Mouse (Mus musculus) hindbrain, embryonic 11.5 days (tissue): Measurements from ENCODE around the gene Rhoh. TPM values are rescaled to one million over a fixed set of nuclear protein-coding genes. Genes with fewer than 3 reads are reported as not detected.

Experiments
- ATAC-seq: fragments of 200-750 bp; cut with Nextera tagmentation; 2 replicates; pipeline ENCODE4 v1.8.0; 2017; ENCODE audit warnings: mild to moderate bottlenecking, moderate TSS enrichment, moderate library complexity; ENCODE audit not compliant: low FRiP score
- DNase-seq: peaks from one replicate; pipeline ENCODE4 v3.0.0-alpha.2; 2015; ENCODE audit warnings: low spot score
- H3K27ac ChIP-seq: fragments of 300-500 bp; sonication (generic); 2 replicates; pipeline ENCODE4 v1.5.1; 2014; ENCODE audit warnings: mild to moderate bottlenecking, low read depth, low read length
- H3K27me3 ChIP-seq: fragments of 300-500 bp; sonication (generic); 2 replicates; pipeline ENCODE4 v1.6.1; 2014; ENCODE audit warnings: mild to moderate bottlenecking, low read length, moderate library complexity, mixed read lengths; ENCODE audit not compliant: control insufficient read depth, insufficient read depth
- H3K36me3 ChIP-seq: fragments of 300-500 bp; sonication (generic); 2 replicates; pipeline ENCODE4 v1.6.1; 2014; ENCODE audit warnings: mild to moderate bottlenecking, low read length, moderate library complexity, mixed read lengths; ENCODE audit not compliant: control insufficient read depth, insufficient read depth
- H3K4me1 ChIP-seq: fragments of 300-500 bp; sonication (generic); replicated peaks from 2 replicates; pipeline ENCODE4 v1.6.1; 2014; ENCODE audit warnings: low read length, mixed read lengths; ENCODE audit not compliant: control insufficient read depth, insufficient read depth
- H3K4me2 ChIP-seq: fragments of 300-500 bp; sonication (generic); replicated peaks from 2 replicates; pipeline ENCODE4 v1.6.1; 2014; ENCODE audit warnings: mild to moderate bottlenecking, low read depth, low read length
- H3K4me3 ChIP-seq: fragments of 300-500 bp; sonication (generic); 2 replicates; pipeline ENCODE4 v1.5.1; 2014; ENCODE audit warnings: low read depth, low read length
- H3K9ac ChIP-seq: fragments of 300-500 bp; sonication (generic); 2 replicates; pipeline ENCODE4 v1.6.1; 2014; ENCODE audit warnings: low read depth, low read length
- H3K9me3 ChIP-seq: fragments of 300-500 bp; sonication (generic); 2 replicates; pipeline ENCODE4 v1.6.1; 2016; ENCODE audit warnings: low read length; ENCODE audit not compliant: control insufficient read depth
- WGBS: fragments of 180-500 bp; shearing (Covaris S2); extraction: QIAGEN DNeasy Blood & Tissue Kit; methylation state at CpG from one replicate; pipeline ENCODE4 v1.1.7; 2014; 5-methylcytosine and 5-hydroxymethylcytosine counted together
- polyA plus RNA-seq: library from polyadenylated mRNA; unstranded; fragments of >200 nt; fragmentation: Nextera tagmentation; extraction: Ambion mirVana; gene quantifications from 2 replicates; pipeline ENCODE4 v1.2.1, GENCODE M21; 2014

Rhoh gene
- polyA plus RNA-seq, 1 experiment from 2014 or later = 0.09 TPM

DNA sequence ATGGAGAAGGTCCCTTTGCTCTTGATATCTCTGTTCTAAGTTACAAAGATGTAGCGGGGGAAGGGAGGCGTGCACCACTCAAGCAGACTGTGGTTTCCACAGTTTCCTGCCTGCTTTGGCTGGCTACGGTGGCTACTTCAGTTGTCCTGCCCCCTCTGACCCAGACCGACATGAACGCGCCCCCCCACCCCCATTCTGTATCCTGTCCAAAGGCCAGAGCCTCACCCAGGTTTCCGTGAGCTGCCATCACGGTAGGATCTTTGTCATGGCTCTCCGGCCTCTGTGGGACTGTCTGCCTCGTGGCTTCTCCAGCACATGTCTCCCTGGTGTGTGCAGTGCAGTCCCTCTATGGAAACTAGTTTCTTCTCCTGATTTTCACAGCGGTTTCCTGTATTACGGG is 58.3 kb downstream of the Rhoh start:
- Histone ChIP-seq H3K4me2 (no peak overlapping the region), H3K27me3 (no peaks in the 10 kb centered on the region), H3K4me1 (no peaks in the 10 kb centered on the region), H3K4me3 (no peak overlapping the region), H3K9ac (no peak overlapping the region), H3K27ac (no peak overlapping the region), H3K9me3 (no peaks in the 10 kb centered on the region), H3K36me3 (no peaks in the 10 kb centered on the region)
- 92% methylated on average over 12 of the region's 12 CpGs for WGBS
- ATAC-seq (no peak), DNase-seq (no peak)

DNA sequence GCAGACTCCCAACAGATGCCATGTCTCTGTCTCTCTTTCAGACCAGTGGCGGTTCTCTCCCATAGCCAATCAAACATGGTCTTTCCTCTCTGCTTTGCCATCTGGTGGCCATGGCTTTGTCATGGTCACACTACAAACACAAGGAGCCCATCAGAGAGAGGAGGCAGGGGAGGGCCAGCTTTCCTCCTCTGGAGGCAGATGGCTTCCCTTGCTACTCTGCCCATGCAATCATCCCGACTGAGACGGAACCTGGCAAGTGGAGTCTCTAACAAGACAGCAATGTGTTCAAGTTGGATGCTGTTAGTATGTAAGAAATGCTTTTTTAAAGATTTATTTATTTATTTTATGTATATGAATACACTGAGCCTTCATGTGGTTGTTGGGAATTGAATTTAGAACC is 58.9 kb downstream of the Rhoh start:
- H3K4me2 ChIP-seq = no peak overlapping the region
- 93% methylated on average over 3 of the region's 3 CpGs for WGBS
- H3K4me1 ChIP-seq = no peaks in the 10 kb centered on the region
- H3K9me3 ChIP-seq = no peaks in the 10 kb centered on the region
- no peak overlapping the region for H3K27ac ChIP-seq
- H3K27me3 ChIP-seq = no peaks in the 10 kb centered on the region
- no peaks in the 10 kb centered on the region for H3K36me3 ChIP-seq
- no peak overlapping the region for H3K4me3 ChIP-seq
- no peak overlapping the region for H3K9ac ChIP-seq
- ATAC-seq = no peak
- DNase-seq = no peak

DNA sequence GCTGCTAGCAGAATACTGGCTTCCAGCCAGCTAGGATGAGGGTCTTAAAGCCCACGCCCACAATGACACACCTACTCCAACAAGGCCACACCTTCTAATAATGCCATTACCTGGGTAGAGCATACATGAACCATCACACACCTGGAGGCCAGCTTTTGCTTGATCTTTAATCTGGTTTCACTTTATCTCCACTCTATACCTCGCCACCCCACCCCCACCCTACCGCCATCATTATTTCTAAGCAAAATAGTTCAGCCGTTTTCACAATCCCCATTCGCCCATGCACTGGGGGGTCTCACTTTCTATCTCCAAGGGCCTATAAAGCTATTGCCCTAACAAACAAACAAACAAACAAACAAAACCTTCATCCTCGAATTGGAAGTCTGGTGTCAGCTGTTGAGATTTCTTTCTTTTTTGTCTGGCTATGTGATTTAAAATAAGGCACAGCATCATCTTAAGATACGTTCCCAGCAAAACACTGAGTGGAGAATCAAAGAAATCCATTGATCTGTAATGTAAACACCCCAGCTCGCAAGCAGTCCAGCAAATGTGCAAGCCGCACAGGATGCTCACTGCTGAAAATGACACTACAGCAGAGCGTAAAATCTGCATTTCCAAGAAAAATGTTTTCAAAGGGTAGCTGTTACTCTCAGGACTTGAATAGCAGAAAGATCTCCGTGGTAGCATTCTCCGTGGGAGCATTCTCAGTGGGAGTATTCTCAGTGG is 59.9 kb downstream of the Rhoh start:
- Histone ChIP-seq H3K36me3 (no peaks in the 10 kb centered on the region), H3K27ac (no peak overlapping the region), H3K4me1 (no peaks in the 10 kb centered on the region), H3K4me3 (no peak overlapping the region), H3K27me3 (no peaks in the 10 kb centered on the region), H3K4me2 (no peak overlapping the region), H3K9me3 (no peaks in the 10 kb centered on the region), H3K9ac (no peak overlapping the region)
- ATAC-seq = no peak
- 87% methylated on average over 12 of the region's 12 CpGs for WGBS
- no peak for DNase-seq

DNA sequence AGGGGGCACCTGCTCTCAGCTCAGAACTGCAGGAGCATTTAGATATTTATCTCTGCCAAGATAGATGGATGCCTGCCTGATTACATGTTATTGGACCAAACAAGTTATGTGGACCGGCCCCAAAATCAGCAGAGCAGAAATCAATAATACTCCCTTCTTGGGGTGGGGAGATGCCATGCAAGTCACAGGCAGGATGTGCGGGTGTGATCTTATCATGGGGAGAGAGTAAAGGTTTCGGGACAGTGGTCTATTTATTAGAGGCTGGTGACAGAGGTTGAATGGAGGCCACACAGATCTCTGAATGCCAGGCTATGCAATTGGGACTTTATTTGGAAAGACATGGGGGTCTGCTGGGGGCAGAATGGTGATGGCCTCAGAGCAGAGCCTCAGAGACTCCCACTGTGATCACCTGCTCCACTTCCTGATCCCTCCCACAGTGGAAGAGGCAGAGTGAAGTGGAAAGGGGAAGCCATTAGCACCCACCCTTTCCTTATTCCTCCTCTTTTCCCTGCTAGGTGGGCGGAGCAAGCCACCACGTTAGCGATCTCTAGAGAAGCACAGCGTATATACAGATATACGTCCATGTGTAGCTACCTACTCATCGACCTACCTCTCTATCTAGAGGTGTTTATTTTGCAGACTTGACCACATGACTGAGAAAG is 60.6 kb downstream of the Rhoh start:
- no peaks in the 10 kb centered on the region for H3K36me3 ChIP-seq
- H3K9me3 ChIP-seq = no peaks in the 10 kb centered on the region
- DNase-seq = no peak
- ATAC-seq = no peak
- no peak overlapping the region for H3K9ac ChIP-seq
- H3K27ac ChIP-seq = no peak overlapping the region
- no peaks in the 10 kb centered on the region for H3K4me1 ChIP-seq
- no peak overlapping the region for H3K4me2 ChIP-seq
- 83% methylated on average over 9 of the region's 9 CpGs for WGBS
- no peak overlapping the region for H3K4me3 ChIP-seq
- H3K27me3 ChIP-seq = no peaks in the 10 kb centered on the region

DNA sequence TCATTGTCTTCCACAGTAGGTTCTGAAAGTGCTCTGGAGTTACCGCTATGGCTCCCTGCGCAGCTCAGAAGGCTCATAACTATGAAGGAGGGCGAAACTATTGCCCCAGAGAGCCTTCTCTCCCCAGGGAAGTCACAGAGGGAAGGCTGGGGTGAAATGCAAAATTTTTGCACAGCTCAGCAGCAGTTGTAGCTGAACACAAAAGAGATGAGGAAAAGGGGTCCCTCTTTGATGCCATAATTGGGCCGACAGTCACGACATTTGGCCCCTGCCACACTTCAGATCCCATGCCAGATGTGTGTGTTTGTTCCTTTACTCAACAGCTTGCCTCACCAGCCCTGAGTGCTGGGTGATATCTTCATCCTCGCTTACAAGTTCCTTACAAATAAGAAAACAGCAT is 65.7 kb downstream of the Rhoh start:
- 87% methylated on average over 6 of the region's 6 CpGs for WGBS
- ATAC-seq = no peak
- H3K4me1 ChIP-seq = no peaks in the 10 kb centered on the region
- no peak for DNase-seq
- H3K27me3 ChIP-seq = no peaks in the 10 kb centered on the region
- H3K9ac ChIP-seq = no peak overlapping the region
- H3K27ac ChIP-seq = no peak overlapping the region
- H3K9me3 ChIP-seq = no peaks in the 10 kb centered on the region
- H3K4me2 ChIP-seq = no peak overlapping the region
- H3K36me3 ChIP-seq = no peaks in the 10 kb centered on the region
- no peak overlapping the region for H3K4me3 ChIP-seq

DNA sequence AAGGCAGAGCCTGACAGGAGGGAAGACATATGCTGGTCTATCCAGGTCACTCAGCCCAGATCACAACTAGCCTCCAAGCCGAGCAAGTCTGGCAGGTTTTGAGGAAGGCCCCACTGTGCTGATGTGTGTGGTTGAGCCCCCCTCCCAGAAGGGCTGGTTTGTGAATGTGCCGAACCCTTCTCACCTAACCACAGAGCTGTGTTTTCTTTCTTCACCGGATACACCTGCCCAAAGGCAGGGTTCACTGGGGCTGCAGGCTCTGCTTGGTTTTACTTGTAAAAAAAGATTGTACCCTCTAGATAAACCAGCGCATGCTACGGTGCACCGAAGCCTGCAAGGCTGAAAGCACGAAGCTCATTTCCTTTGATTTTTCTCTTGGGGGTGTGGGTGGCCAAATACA is 68.1 kb downstream of the Rhoh start:
- ATAC-seq (no peak), DNase-seq (no peak)
- no peaks in the 10 kb centered on the region for H3K36me3 ChIP-seq
- H3K27me3 ChIP-seq = no peaks in the 10 kb centered on the region
- H3K9me3 ChIP-seq = no peaks in the 10 kb centered on the region
- no peak overlapping the region for H3K4me3 ChIP-seq
- no peaks in the 10 kb centered on the region for H3K4me1 ChIP-seq
- WGBS = 80% methylated on average over 7 of the region's 7 CpGs
- no peak overlapping the region for H3K27ac ChIP-seq
- H3K9ac ChIP-seq = no peak overlapping the region
- no peak overlapping the region for H3K4me2 ChIP-seq

DNA sequence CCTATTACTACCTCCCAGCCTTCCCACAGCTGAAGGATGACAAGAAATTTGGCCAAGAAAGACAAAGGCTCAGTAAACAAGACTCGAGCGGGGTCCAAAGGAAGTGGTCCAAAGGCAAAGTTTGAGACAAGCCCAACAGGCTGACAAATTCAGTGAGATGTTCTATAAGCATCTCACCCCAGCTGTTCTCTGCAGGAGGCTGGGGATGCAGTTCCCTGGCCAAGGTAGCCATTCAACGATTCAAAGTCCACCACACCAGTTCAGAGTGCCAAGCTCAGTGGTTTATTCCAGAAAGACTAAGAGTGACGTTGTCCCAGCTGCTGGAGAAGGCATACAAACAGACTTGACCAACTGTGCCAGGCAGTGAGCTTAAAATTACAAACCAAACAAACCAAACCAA is 69.2 kb downstream of the Rhoh start:
- H3K9ac ChIP-seq = no peak overlapping the region
- H3K27ac ChIP-seq = no peak overlapping the region
- ATAC-seq (no peak), DNase-seq (no peak)
- 78% methylated on average over 4 of the region's 4 CpGs for WGBS
- no peak overlapping the region for H3K4me3 ChIP-seq
- H3K27me3 ChIP-seq = no peaks in the 10 kb centered on the region
- no peaks in the 10 kb centered on the region for H3K4me1 ChIP-seq
- H3K36me3 ChIP-seq = no peaks in the 10 kb centered on the region
- H3K4me2 ChIP-seq = no peak overlapping the region
- H3K9me3 ChIP-seq = no peaks in the 10 kb centered on the region

DNA sequence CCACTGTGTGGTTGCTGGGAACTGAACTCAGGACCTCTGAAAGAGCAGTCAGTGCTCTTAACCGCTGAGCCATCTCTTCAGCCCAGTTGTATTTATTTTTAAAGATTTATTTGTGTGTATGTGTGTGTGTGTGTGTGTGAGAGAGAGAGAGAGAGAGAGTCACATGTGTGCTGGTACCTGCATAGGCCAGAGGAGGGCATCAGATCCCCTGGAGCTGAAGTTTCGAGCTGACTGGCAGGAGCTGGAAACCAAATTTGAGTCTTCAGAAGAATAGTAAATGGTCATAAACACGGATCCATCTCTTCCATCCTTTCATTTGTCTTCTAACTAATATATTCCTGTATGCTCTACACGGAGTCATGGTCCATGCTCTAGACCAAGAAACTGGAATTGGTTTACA is 72.2 kb downstream of the Rhoh start:
- WGBS = 85% methylated on average over 4 of the region's 4 CpGs
- H3K27ac ChIP-seq = no peak overlapping the region
- no peaks in the 10 kb centered on the region for H3K27me3 ChIP-seq
- H3K4me1 ChIP-seq = no peaks in the 10 kb centered on the region
- no peak overlapping the region for H3K9ac ChIP-seq
- no peak for ATAC-seq
- no peak overlapping the region for H3K4me3 ChIP-seq
- H3K9me3 ChIP-seq = no peaks in the 10 kb centered on the region
- DNase-seq = no peak
- no peak overlapping the region for H3K4me2 ChIP-seq
- no peaks in the 10 kb centered on the region for H3K36me3 ChIP-seq

DNA sequence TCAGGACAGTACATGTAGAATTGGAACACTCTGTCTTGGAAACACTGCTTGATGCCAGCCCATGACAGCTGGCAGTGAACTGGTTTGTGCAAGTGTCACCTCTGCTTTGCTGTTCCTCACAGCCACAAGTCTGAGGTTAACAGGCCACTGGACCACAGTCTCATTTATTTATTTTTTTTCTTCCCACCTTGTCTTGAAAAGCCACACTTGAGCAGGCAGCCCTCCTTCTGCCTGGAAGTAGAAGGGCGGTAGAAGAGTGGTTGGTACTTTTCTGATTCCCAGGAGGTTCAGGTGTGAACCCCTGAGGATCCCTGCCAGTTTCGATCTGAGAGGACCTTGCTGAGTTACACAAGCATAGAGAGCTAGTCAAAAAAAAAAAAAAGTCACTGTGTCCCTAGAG is 72.8 kb downstream of the Rhoh start:
- H3K9ac ChIP-seq = no peak overlapping the region

More for the DNA sequence above, 72.8 kb downstream of the Rhoh start:
- Histone ChIP-seq H3K9me3 (no peaks in the 10 kb centered on the region), H3K4me2 (no peak overlapping the region), H3K27me3 (no peaks in the 10 kb centered on the region), H3K4me1 (no peaks in the 10 kb centered on the region), H3K4me3 (no peak overlapping the region), H3K27ac (no peak overlapping the region), H3K36me3 (no peaks in the 10 kb centered on the region)
- DNase-seq (no peak), ATAC-seq (no peak)
- WGBS = 89% methylated on average over 2 of the region's 2 CpGs
